Mouse (Mus musculus): ENCODE data around the gene Atp8b5. TPM values are rescaled to one million over a fixed set of nuclear protein-coding genes. Genes with fewer than 3 reads are reported as not detected.
A peak's percentile ranks its signal among the peaks of the same experiment; 100 is the strongest.

The Atp8b5 gene
- polyA plus RNA-seq, 1 experiment from 2014 or later, result 0.86 TPM

DNA sequence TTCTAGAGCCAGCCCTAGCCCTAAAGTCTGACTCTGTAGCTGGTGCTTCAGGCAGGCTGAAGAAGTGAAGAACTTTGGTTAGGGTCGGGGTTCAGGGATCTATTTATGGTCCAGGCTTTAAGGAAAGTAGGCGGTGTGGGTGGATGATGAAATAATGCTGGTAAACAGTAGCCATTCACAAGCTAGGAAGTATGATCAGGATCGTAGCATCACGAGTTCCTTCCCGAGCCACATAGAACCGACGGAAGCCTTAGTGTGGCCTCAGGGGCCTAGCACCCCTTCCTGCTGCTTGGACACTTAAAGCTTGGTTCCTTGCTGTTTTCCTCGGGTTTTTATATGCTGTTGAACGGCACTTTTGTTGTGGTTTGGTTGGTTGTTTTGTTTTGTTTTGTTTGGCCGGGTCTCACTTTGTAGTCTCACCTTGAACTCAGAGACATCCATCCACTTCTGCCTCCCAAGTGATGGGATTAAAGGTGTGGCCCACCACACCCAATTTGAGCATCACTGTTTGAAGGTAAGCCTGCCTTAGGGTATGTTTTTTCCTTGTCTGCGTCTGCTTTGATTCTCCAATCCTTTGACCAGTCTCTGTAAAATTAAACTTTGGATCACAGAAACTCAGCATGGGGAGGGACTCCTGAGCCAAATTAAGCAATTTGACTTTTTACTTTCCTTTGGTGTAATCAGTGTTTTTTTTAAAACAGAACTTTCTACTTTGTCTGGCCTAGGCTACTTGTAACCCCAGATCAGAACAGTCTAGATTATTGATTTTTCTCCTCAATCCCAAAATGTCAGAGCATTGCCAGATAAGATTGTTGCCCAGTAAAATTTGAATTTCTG lies 116.5 kb downstream of the Atp8b5 start:
- H3K4me1 ChIP-seq (ENCODE audit: control insufficient read depth, insufficient read depth, low read length), result peaks cover 13% of the 10 kb centered on the region; the same call in 1 of the 2 replicates
- H3K4me2 ChIP-seq (ENCODE audit: low read depth, low read length), result peak overlapping the region; percentile 83
- no peaks in the 10 kb centered on the region for H3K27me3 ChIP-seq (ENCODE audit: control insufficient read depth, insufficient read depth, low read length)
- 72% methylated on average over 11 of the region's 11 CpGs for WGBS
- H3K36me3 ChIP-seq (ENCODE audit: control insufficient read depth, insufficient read depth, low read length), result no peaks in the 10 kb centered on the region
- peak overlapping the region; percentile 71 for H3K4me3 ChIP-seq (ENCODE audit: low read depth, low read length)
- peak overlapping the region; percentile 12; the same call in 1 of the 2 replicates for H3K9ac ChIP-seq (replicated peaks; ENCODE audit: low read depth, low read length)
- no peaks in the 10 kb centered on the region for H3K9me3 ChIP-seq (ENCODE audit: control insufficient read depth, low read length)
- H3K27ac ChIP-seq (ENCODE audit: low read depth, low read length), result no peak overlapping the region
- ATAC-seq (ENCODE audit: low read depth), result no peak

DNA sequence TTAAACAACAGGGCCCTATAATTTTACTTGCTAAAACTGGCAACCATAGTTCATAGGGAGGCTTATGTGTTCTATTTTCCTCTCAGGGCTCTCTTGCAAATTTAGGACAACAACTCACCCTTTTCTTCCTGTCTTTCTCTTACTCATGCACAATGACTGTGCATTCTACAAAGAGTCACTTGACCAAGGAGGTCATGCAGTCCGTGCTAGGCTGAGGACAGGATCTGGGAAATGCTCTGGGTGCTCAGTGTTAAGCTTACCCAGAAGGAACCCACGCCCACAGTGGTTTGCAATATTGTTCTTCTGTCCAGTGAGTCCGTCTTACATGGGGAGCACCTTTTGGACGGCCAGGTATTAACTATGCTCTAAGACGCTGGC lies 117.1 kb downstream of the Atp8b5 start:
- ATAC-seq (ENCODE audit: low read depth), result no peak
- Histone ChIP-seq H3K4me2 (ENCODE audit: low read depth, low read length) (no peak overlapping the region; the same call in 1 of the 2 replicates), H3K4me1 (ENCODE audit: control insufficient read depth, insufficient read depth, low read length) (peaks cover 13% of the 10 kb centered on the region; the same call in 1 of the 2 replicates), H3K27me3 (ENCODE audit: control insufficient read depth, insufficient read depth, low read length) (no peaks in the 10 kb centered on the region), H3K9ac (replicated peaks; ENCODE audit: low read depth, low read length) (no peak overlapping the region), H3K36me3 (ENCODE audit: control insufficient read depth, insufficient read depth, low read length) (no peaks in the 10 kb centered on the region), H3K27ac (ENCODE audit: low read depth, low read length) (no peak overlapping the region), H3K4me3 (ENCODE audit: low read depth, low read length) (no peak overlapping the region), H3K9me3 (ENCODE audit: control insufficient read depth, low read length) (no peaks in the 10 kb centered on the region)
- WGBS, result 90% methylated on average over 5 of the region's 5 CpGs

- H3K9ac ChIP-seq (replicated peaks; ENCODE audit: low read depth, low read length), result no peak overlapping the region
- no peaks in the 10 kb centered on the region for H3K27me3 ChIP-seq (ENCODE audit: control insufficient read depth, insufficient read depth, low read length)
- H3K4me1 ChIP-seq (ENCODE audit: control insufficient read depth, insufficient read depth, low read length), result peaks cover 13% of the 10 kb centered on the region; the same call in 1 of the 2 replicates
- H3K9me3 ChIP-seq (ENCODE audit: control insufficient read depth, low read length), result no peaks in the 10 kb centered on the region
- WGBS, result 89% methylated on average over 3 of the region's 3 CpGs
- H3K4me3 ChIP-seq (ENCODE audit: low read depth, low read length), result no peak overlapping the region
- ATAC-seq (ENCODE audit: low read depth), result no peak
- H3K36me3 ChIP-seq (ENCODE audit: control insufficient read depth, insufficient read depth, low read length), result no peaks in the 10 kb centered on the region
- no peak overlapping the region for H3K4me2 ChIP-seq (ENCODE audit: low read depth, low read length)
- H3K27ac ChIP-seq (ENCODE audit: low read depth, low read length), result no peak overlapping the region
These were observed 117.6 kb downstream of the Atp8b5 start for GRCm38 (mm10) chr4:43384541-43384940.

DNA sequence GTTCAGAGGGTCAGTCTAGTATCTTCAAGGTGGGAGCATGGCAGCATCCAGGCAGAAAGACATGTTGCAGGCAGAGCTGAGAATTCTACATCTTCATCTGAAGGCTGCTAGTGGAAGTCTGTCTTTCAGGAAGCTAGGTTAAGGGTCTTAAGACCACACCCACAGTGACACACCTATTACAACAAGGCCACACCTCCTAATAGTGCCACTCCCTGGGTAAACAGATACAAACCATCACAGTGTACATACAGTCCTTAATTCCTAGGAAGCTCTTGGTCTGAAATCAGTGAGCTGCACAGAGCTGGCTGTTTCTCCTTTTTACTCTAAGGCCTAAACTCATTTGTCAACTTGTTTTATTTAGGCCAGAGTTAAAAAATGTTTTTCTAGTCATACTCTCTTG lies 120.0 kb downstream of the Atp8b5 start:
- Histone ChIP-seq H3K4me2 (ENCODE audit: low read depth, low read length) (no peak overlapping the region), H3K4me1 (ENCODE audit: control insufficient read depth, insufficient read depth, low read length) (peaks cover 8% of the 10 kb centered on the region; the same call in 1 of the 2 replicates), H3K4me3 (ENCODE audit: low read depth, low read length) (no peak overlapping the region), H3K27me3 (ENCODE audit: control insufficient read depth, insufficient read depth, low read length) (no peaks in the 10 kb centered on the region), H3K36me3 (ENCODE audit: control insufficient read depth, insufficient read depth, low read length) (no peaks in the 10 kb centered on the region), H3K9ac (replicated peaks; ENCODE audit: low read depth, low read length) (no peak overlapping the region), H3K27ac (ENCODE audit: low read depth, low read length) (no peak overlapping the region), H3K9me3 (ENCODE audit: control insufficient read depth, low read length) (no peaks in the 10 kb centered on the region)
- ATAC-seq (ENCODE audit: low read depth), result no peak

- WGBS, result 91% methylated on average over 2 of the region's 2 CpGs
- no peaks in the 10 kb centered on the region for H3K36me3 ChIP-seq (ENCODE audit: control insufficient read depth, insufficient read depth, low read length)
- H3K4me2 ChIP-seq (ENCODE audit: low read depth, low read length), result no peak overlapping the region
- H3K4me3 ChIP-seq (ENCODE audit: low read depth, low read length), result no peak overlapping the region
- no peaks in the 10 kb centered on the region for H3K27me3 ChIP-seq (ENCODE audit: control insufficient read depth, insufficient read depth, low read length)
- H3K4me1 ChIP-seq (ENCODE audit: control insufficient read depth, insufficient read depth, low read length), result peaks cover 2% of the 10 kb centered on the region; the same call in 1 of the 2 replicates
- no peaks in the 10 kb centered on the region for H3K9me3 ChIP-seq (ENCODE audit: control insufficient read depth, low read length)
- no peak overlapping the region for H3K27ac ChIP-seq (ENCODE audit: low read depth, low read length)
- H3K9ac ChIP-seq (replicated peaks; ENCODE audit: low read depth, low read length), result no peak overlapping the region
- no peak for ATAC-seq (ENCODE audit: low read depth)
These were observed 122.4 kb downstream of the Atp8b5 start for GRCm38 (mm10) chr4:43389390-43389789.

- no peak overlapping the region for H3K9ac ChIP-seq (replicated peaks; ENCODE audit: low read depth, low read length)
- H3K4me3 ChIP-seq (ENCODE audit: low read depth, low read length), result no peak overlapping the region
- H3K4me1 ChIP-seq (ENCODE audit: control insufficient read depth, insufficient read depth, low read length), result no peaks in the 10 kb centered on the region
- ATAC-seq (ENCODE audit: low read depth), result no peak
- WGBS, result 68% methylated on average over 9 of the region's 9 CpGs
- H3K27me3 ChIP-seq (ENCODE audit: control insufficient read depth, insufficient read depth, low read length), result no peaks in the 10 kb centered on the region
- H3K4me2 ChIP-seq (ENCODE audit: low read depth, low read length), result no peak overlapping the region
- H3K27ac ChIP-seq (ENCODE audit: low read depth, low read length), result no peak overlapping the region
- H3K9me3 ChIP-seq (ENCODE audit: control insufficient read depth, low read length), result no peaks in the 10 kb centered on the region
- H3K36me3 ChIP-seq (ENCODE audit: control insufficient read depth, insufficient read depth, low read length), result no peaks in the 10 kb centered on the region
These were observed 123.0 kb downstream of the Atp8b5 start for GRCm38 (mm10) chr4:43389845-43390440.

DNA sequence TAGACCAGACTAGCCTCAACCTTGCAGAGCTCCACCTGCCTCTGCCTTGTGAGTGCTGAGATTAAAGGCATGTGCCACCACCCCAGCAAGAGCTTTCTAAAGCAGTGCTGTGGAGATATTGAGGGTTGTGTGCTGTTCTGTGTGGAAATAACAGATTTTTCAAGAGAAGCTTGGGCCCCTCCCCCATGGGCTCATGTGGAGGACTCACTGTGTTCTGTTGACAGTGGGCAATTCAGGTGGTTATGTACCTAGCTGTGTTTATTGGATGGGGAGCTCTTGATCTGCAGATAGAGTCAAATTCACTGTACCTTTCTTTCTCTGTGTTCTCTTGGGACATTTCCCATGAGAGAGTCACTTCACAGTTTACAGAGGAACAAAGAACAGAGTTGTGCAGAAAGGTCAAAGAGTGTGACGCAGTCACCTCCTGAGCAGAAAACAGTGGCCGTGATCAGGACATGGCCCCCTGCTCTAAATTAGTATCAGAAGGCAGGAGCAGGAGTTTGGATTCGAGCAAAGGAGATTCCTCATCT lies 124.6 kb downstream of the Atp8b5 start:
- ATAC-seq (ENCODE audit: low read depth), result no peak
- H3K27me3 ChIP-seq (ENCODE audit: control insufficient read depth, insufficient read depth, low read length), result no peaks in the 10 kb centered on the region
- 78% methylated on average over 3 of the region's 3 CpGs for WGBS

GRCm38 (mm10) chr4:43394345-43394891 lies 127.5 kb downstream of the Atp8b5 start:
- WGBS, result 74% methylated on average over 15 of the region's 15 CpGs
- Histone ChIP-seq H3K4me3 (ENCODE audit: low read depth, low read length) (no peak overlapping the region), H3K36me3 (ENCODE audit: control insufficient read depth, insufficient read depth, low read length) (no peaks in the 10 kb centered on the region), H3K27me3 (ENCODE audit: control insufficient read depth, insufficient read depth, low read length) (no peaks in the 10 kb centered on the region), H3K4me1 (ENCODE audit: control insufficient read depth, insufficient read depth, low read length) (peaks cover 13% of the 10 kb centered on the region), H3K9ac (replicated peaks; ENCODE audit: low read depth, low read length) (no peak overlapping the region), H3K4me2 (ENCODE audit: low read depth, low read length) (no peak overlapping the region), H3K9me3 (ENCODE audit: control insufficient read depth, low read length) (no peaks in the 10 kb centered on the region), H3K27ac (ENCODE audit: low read depth, low read length) (no peak overlapping the region)
- ATAC-seq (ENCODE audit: low read depth), result no peak

More for the DNA sequence above, 124.6 kb downstream of the Atp8b5 start:
- no peaks in the 10 kb centered on the region for H3K4me1 ChIP-seq (ENCODE audit: control insufficient read depth, insufficient read depth, low read length)
- no peak overlapping the region for H3K4me3 ChIP-seq (ENCODE audit: low read depth, low read length)
- H3K9me3 ChIP-seq (ENCODE audit: control insufficient read depth, low read length), result no peaks in the 10 kb centered on the region
- no peaks in the 10 kb centered on the region for H3K36me3 ChIP-seq (ENCODE audit: control insufficient read depth, insufficient read depth, low read length)
- H3K27ac ChIP-seq (ENCODE audit: low read depth, low read length), result no peak overlapping the region
- H3K9ac ChIP-seq (replicated peaks; ENCODE audit: low read depth, low read length), result no peak overlapping the region
- no peak overlapping the region for H3K4me2 ChIP-seq (ENCODE audit: low read depth, low read length)

DNA sequence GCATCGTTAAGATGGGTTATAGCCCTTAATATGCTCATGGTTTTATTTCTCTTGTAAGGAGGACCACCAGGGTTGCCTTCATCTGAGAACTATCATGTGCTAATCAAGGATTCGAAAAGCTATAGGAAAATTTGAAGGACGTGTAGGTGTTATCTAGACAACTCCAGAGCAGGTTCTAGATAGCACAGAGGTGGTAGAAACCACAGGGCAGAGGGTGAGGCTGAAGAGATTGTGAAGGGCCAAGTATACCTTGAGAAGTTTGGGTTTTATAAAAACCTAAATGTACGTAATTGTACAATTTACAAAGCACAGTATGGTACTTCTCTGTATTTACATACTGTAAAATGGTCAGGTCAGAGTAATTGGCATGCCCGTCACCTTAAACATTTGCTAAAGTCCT lies 128.2 kb downstream of the Atp8b5 start:
- Histone ChIP-seq H3K9ac (replicated peaks; ENCODE audit: low read depth, low read length) (no peak overlapping the region), H3K27me3 (ENCODE audit: control insufficient read depth, insufficient read depth, low read length) (no peaks in the 10 kb centered on the region), H3K36me3 (ENCODE audit: control insufficient read depth, insufficient read depth, low read length) (no peaks in the 10 kb centered on the region), H3K4me2 (ENCODE audit: low read depth, low read length) (no peak overlapping the region), H3K4me3 (ENCODE audit: low read depth, low read length) (no peak overlapping the region), H3K9me3 (ENCODE audit: control insufficient read depth, low read length) (no peaks in the 10 kb centered on the region), H3K4me1 (ENCODE audit: control insufficient read depth, insufficient read depth, low read length) (peaks cover 13% of the 10 kb centered on the region), H3K27ac (ENCODE audit: low read depth, low read length) (no peak overlapping the region)
- WGBS, result 92% methylated on average over 5 of the region's 5 CpGs
- no peak for ATAC-seq (ENCODE audit: low read depth)
